Mouse (Mus musculus): ENCODE measurements around the gene Hykk. TPM values are rescaled to one million over a fixed set of nuclear protein-coding genes. Genes with fewer than 3 reads are reported as not detected.
"Not testable (repeated sequence)": the region's sequence is repeated elsewhere in the genome, so short reads cannot be mapped to it uniquely, and the experiment has no call there.

The Hykk gene
- polyA plus RNA-seq, 2 experiments: 4.3 to 5.9 TPM

DNA sequence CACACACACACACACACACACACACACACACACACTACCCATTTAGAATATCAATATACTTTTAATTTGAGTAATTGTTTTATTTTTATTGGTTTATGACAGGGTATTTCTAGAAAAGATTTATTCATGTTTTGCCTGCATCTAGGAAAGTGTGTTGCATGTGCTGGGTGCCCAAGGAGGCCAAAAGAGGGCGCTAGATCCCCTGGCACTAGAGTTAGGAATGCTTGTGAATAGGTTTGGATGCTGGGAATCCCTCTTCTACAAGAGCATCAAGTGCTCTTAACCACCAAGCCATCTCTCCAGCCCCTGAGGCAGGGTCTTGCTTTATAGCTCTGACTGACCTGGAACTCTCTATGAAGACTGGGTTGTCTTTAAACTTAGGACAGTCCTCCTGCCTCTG, 14.7 kb downstream of the Hykk start:
- ATAC-seq (ENCODE audit: low FRiP score, low read depth) (no peak), DNase-seq (ENCODE audit: low spot score) (no peak)
- Histone ChIP-seq H3K4me2 (replicated peaks; ENCODE audit: low read depth, low read length, severe bottlenecking) (no peak overlapping the region), H3K27me3 (ENCODE audit: control insufficient read depth, insufficient read depth, low read length) (no peaks in the 10 kb centered on the region), H3K36me3 (ENCODE audit: control insufficient read depth, insufficient read depth, low read length) (peaks cover 2% of the 10 kb centered on the region; the same call in 1 of the 2 replicates), H3K4me3 (replicated peaks; ENCODE audit: low read length) (no peak overlapping the region), H3K4me1 (ENCODE audit: control insufficient read depth, insufficient read depth, low read length) (no peaks in the 10 kb centered on the region), H3K27ac (replicated peaks; ENCODE audit: low read depth, low read length) (no peak overlapping the region), H3K9ac (ENCODE audit: low read depth, low read length, severe bottlenecking) (no peak overlapping the region), H3K9me3 (ENCODE audit: control insufficient read depth, low read length) (no peaks in the 10 kb centered on the region)
- WGBS: 5% methylated on average over 1 of the region's 1 CpGs
- no peak for TF ChIP-seq POLR2A (IDR thresholded peaks at IDR 0.05; ENCODE audit: borderline replicate concordance, extremely low read depth, insufficient read depth, insufficient read length)

DNA sequence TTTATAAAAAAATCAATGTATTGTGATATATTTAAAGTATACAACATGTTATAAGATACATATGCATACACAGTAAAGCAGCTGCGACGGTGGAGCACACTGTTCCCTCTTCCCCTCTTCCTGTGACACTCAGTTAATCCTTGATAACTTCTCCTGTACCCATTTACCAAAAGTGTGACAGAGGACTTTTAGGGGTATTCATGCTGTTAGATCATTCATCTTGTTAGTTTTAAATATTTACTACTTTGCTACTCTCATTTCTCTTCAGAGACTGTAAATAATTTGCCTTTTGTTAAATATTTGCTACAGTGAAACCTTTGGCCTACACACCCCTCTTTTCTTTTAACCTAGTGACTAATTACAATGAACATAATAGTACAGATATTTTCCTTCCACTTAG, 15.3 kb downstream of the Hykk start:
- no peak for TF ChIP-seq POLR2A (IDR thresholded peaks at IDR 0.05; ENCODE audit: borderline replicate concordance, extremely low read depth, insufficient read depth, insufficient read length)
- 73% methylated on average over 2 of the region's 2 CpGs for WGBS
- no peak overlapping the region for H3K4me2 ChIP-seq (replicated peaks; ENCODE audit: low read depth, low read length, severe bottlenecking)
- H3K27me3 ChIP-seq (ENCODE audit: control insufficient read depth, insufficient read depth, low read length): no peaks in the 10 kb centered on the region
- DNase-seq (ENCODE audit: low spot score): no peak
- H3K9ac ChIP-seq (ENCODE audit: low read depth, low read length, severe bottlenecking): no peak overlapping the region
- H3K27ac ChIP-seq (replicated peaks; ENCODE audit: low read depth, low read length): no peak overlapping the region
- no peaks in the 10 kb centered on the region for H3K4me1 ChIP-seq (ENCODE audit: control insufficient read depth, insufficient read depth, low read length)
- H3K4me3 ChIP-seq (replicated peaks; ENCODE audit: low read length): no peak overlapping the region
- ATAC-seq (ENCODE audit: low FRiP score, low read depth): no peak
- peaks cover 2% of the 10 kb centered on the region; the same call in 1 of the 2 replicates for H3K36me3 ChIP-seq (ENCODE audit: control insufficient read depth, insufficient read depth, low read length)
- H3K9me3 ChIP-seq (ENCODE audit: control insufficient read depth, low read length): no peaks in the 10 kb centered on the region

- H3K36me3 ChIP-seq (ENCODE audit: control insufficient read depth, insufficient read depth, low read length): peaks cover 10% of the 10 kb centered on the region; the same call in 1 of the 2 replicates
- H3K9me3 ChIP-seq (ENCODE audit: control insufficient read depth, low read length): no peaks in the 10 kb centered on the region
- no peaks in the 10 kb centered on the region for H3K4me1 ChIP-seq (ENCODE audit: control insufficient read depth, insufficient read depth, low read length)
- no peaks in the 10 kb centered on the region for H3K27me3 ChIP-seq (ENCODE audit: control insufficient read depth, insufficient read depth, low read length)
- H3K4me3 ChIP-seq (replicated peaks; ENCODE audit: low read length): no peak overlapping the region
- H3K4me2 ChIP-seq (replicated peaks; ENCODE audit: low read depth, low read length, severe bottlenecking): no peak overlapping the region
- no peak overlapping the region for H3K9ac ChIP-seq (ENCODE audit: low read depth, low read length, severe bottlenecking)
- TF ChIP-seq POLR2A (IDR thresholded peaks at IDR 0.05; ENCODE audit: borderline replicate concordance, extremely low read depth, insufficient read depth, insufficient read length): no peak
- no peak overlapping the region for H3K27ac ChIP-seq (replicated peaks; ENCODE audit: low read depth, low read length)
- WGBS: 85% methylated on average over 4 of the region's 4 CpGs
- no peak for ATAC-seq (ENCODE audit: low FRiP score, low read depth)
- no peak for DNase-seq (ENCODE audit: low spot score)
Observed at GRCm38 (mm10) chr9:54942071-54942470, 25.0 kb downstream of the Hykk start.

- no peak overlapping the region for H3K27ac ChIP-seq (replicated peaks; ENCODE audit: low read depth, low read length)
- H3K4me1 ChIP-seq (ENCODE audit: control insufficient read depth, insufficient read depth, low read length): no peaks in the 10 kb centered on the region
- TF ChIP-seq POLR2A (IDR thresholded peaks at IDR 0.05; ENCODE audit: borderline replicate concordance, extremely low read depth, insufficient read depth, insufficient read length): no peak
- H3K9me3 ChIP-seq (ENCODE audit: control insufficient read depth, low read length): no peaks in the 10 kb centered on the region
- H3K4me2 ChIP-seq (replicated peaks; ENCODE audit: low read depth, low read length, severe bottlenecking): no peak overlapping the region
- no peak overlapping the region for H3K4me3 ChIP-seq (replicated peaks; ENCODE audit: low read length)
- no peak for ATAC-seq (ENCODE audit: low FRiP score, low read depth)
- peaks cover 10% of the 10 kb centered on the region; the same call in 1 of the 2 replicates for H3K36me3 ChIP-seq (ENCODE audit: control insufficient read depth, insufficient read depth, low read length)
- WGBS: 77% methylated on average over 2 of the region's 2 CpGs
- no peak for DNase-seq (ENCODE audit: low spot score)
- H3K9ac ChIP-seq (ENCODE audit: low read depth, low read length, severe bottlenecking): no peak overlapping the region
- no peaks in the 10 kb centered on the region for H3K27me3 ChIP-seq (ENCODE audit: control insufficient read depth, insufficient read depth, low read length)
Observed at GRCm38 (mm10) chr9:54944467-54944866, 27.4 kb downstream of the Hykk start.

DNA sequence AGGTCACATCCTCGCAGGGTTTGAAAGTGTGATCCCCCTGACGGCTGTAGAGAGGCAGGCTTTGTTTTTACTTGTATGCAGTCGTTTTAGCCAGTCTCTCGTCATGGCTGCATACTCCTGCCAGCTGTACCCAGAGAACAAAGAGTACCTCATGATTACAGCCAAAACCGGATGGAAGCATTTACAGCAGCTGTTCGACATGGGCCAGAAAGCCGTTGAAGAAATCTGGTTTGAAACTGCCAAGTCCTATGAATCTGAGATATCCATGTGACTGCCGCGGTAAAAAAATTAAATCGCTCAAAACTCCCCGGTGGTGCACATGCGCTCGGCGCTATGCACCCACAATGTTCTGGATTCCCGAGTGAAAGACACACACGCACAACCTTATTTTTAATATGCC, 29.2 kb downstream of the Hykk start:
- ATAC-seq (ENCODE audit: low FRiP score, low read depth) (no peak), DNase-seq (ENCODE audit: low spot score) (peak; percentile 15)
- TF ChIP-seq POLR2A (IDR thresholded peaks at IDR 0.05; ENCODE audit: borderline replicate concordance, extremely low read depth, insufficient read depth, insufficient read length): no peak
- Histone ChIP-seq H3K4me3 (replicated peaks; ENCODE audit: low read length) (no peak overlapping the region), H3K27ac (replicated peaks; ENCODE audit: low read depth, low read length) (no peak overlapping the region), H3K4me2 (replicated peaks; ENCODE audit: low read depth, low read length, severe bottlenecking) (no peak overlapping the region), H3K36me3 (ENCODE audit: control insufficient read depth, insufficient read depth, low read length) (peaks cover 10% of the 10 kb centered on the region; the same call in 1 of the 2 replicates), H3K4me1 (ENCODE audit: control insufficient read depth, insufficient read depth, low read length) (no peaks in the 10 kb centered on the region), H3K9me3 (ENCODE audit: control insufficient read depth, low read length) (no peaks in the 10 kb centered on the region), H3K9ac (ENCODE audit: low read depth, low read length, severe bottlenecking) (no peak overlapping the region), H3K27me3 (ENCODE audit: control insufficient read depth, insufficient read depth, low read length) (no peaks in the 10 kb centered on the region)
- 60% methylated on average over 16 of the region's 16 CpGs for WGBS

- Histone ChIP-seq H3K36me3 (ENCODE audit: control insufficient read depth, insufficient read depth, low read length) (peaks cover 36% of the 10 kb centered on the region), H3K4me3 (replicated peaks; ENCODE audit: low read length) (no peak overlapping the region), H3K9me3 (ENCODE audit: control insufficient read depth, low read length) (no peaks in the 10 kb centered on the region), H3K4me2 (replicated peaks; ENCODE audit: low read depth, low read length, severe bottlenecking) (no peak overlapping the region), H3K27me3 (ENCODE audit: control insufficient read depth, insufficient read depth, low read length) (no peaks in the 10 kb centered on the region), H3K27ac (replicated peaks; ENCODE audit: low read depth, low read length) (no peak overlapping the region), H3K9ac (ENCODE audit: low read depth, low read length, severe bottlenecking) (no peak overlapping the region), H3K4me1 (ENCODE audit: control insufficient read depth, insufficient read depth, low read length) (peaks cover 11% of the 10 kb centered on the region; the same call in 1 of the 2 replicates)
- ATAC-seq (ENCODE audit: low FRiP score, low read depth) (no peak), DNase-seq (ENCODE audit: low spot score) (no peak)
- TF ChIP-seq POLR2A (IDR thresholded peaks at IDR 0.05; ENCODE audit: borderline replicate concordance, extremely low read depth, insufficient read depth, insufficient read length): no peak
Observed at GRCm38 (mm10) chr9:54949465-54949864, 32.4 kb downstream of the Hykk start.

GRCm38 (mm10) chr9:54950162-54950561, 33.1 kb downstream of the Hykk start:
- H3K36me3 ChIP-seq (ENCODE audit: control insufficient read depth, insufficient read depth, low read length): peaks cover 35% of the 10 kb centered on the region
- H3K27me3 ChIP-seq (ENCODE audit: control insufficient read depth, insufficient read depth, low read length); H3K9me3 ChIP-seq (ENCODE audit: control insufficient read depth, low read length); DNase-seq (ENCODE audit: low spot score): not testable (repeated sequence)
- H3K4me1 ChIP-seq (ENCODE audit: control insufficient read depth, insufficient read depth, low read length): peaks cover 11% of the 10 kb centered on the region; the same call in 1 of the 2 replicates
- 49% methylated on average over 8 of the region's 8 CpGs for WGBS
- peak overlapping the region; percentile 42; the same call in 1 of the 2 replicates for H3K9ac ChIP-seq (ENCODE audit: low read depth, low read length, severe bottlenecking)
- H3K4me3 ChIP-seq (replicated peaks; ENCODE audit: low read length): peak overlapping the region; percentile 93
- H3K4me2 ChIP-seq (replicated peaks; ENCODE audit: low read depth, low read length, severe bottlenecking): peak overlapping the region; percentile 71
- ATAC-seq (ENCODE audit: low FRiP score, low read depth): peak; percentile 24; the same call in 1 of the 2 replicates
- H3K27ac ChIP-seq (replicated peaks; ENCODE audit: low read depth, low read length): peak overlapping the region; percentile 89
